Mouse (Mus musculus) testis, adult 2 months (tissue): Measurements from ENCODE around the gene Xrcc6. TPM values are rescaled to one million over a fixed set of nuclear protein-coding genes. Genes with fewer than 3 reads are reported as not detected.
A peak's percentile ranks its signal among the peaks of the same experiment; 100 is the strongest.

ENCODE experiments used
- H3K27ac ChIP-seq: fragments of 200-500 bp; 2 replicates; pipeline ENCODE4 v1.5.1; 2012; ENCODE audit warnings: low read depth, low read length; ENCODE audit not compliant: control insufficient read depth, insufficient read depth
- H3K27me3 ChIP-seq: fragments of 200-500 bp; 2 replicates; pipeline ENCODE4 v1.6.1; 2012; ENCODE audit warnings: mild to moderate bottlenecking, low read length, moderate library complexity; ENCODE audit not compliant: control insufficient read depth, insufficient read depth
- H3K36me3 ChIP-seq: fragments of 200-500 bp; 2 replicates; pipeline ENCODE4 v1.6.1; 2012; ENCODE audit warnings: mild to moderate bottlenecking, low read length; ENCODE audit not compliant: control insufficient read depth, insufficient read depth
- H3K4me1 ChIP-seq: fragments of 200-500 bp; 2 replicates; pipeline ENCODE4 v1.6.1; 2012; ENCODE audit warnings: low read length; ENCODE audit not compliant: control insufficient read depth, insufficient read depth
- H3K4me3 ChIP-seq: fragments of 200-500 bp; 2 replicates; pipeline ENCODE4 v1.5.1; 2012; ENCODE audit warnings: low read depth, mild to moderate bottlenecking, low read length, moderate library complexity, mixed read lengths; ENCODE audit not compliant: control insufficient read depth
- CTCF ChIP-seq: fragments of 200-500 bp; IDR thresholded peaks from 2 replicates; pipeline ENCODE4 v1.5.1; 2012; ENCODE audit warnings: low read depth, mild to moderate bottlenecking, inconsistent platforms, low read length, moderate library complexity; ENCODE audit not compliant: control insufficient read depth, insufficient read depth, insufficient replicate concordance
- POLR2A ChIP-seq: fragments of 200-500 bp; IDR thresholded peaks from 2 replicates; pipeline ENCODE4 v1.6.1; 2012; ENCODE audit warnings: low read depth, mild to moderate bottlenecking, inconsistent platforms, low read length, moderate library complexity; ENCODE audit not compliant: control insufficient read depth
- polyA plus RNA-seq: library from polyadenylated mRNA; depleted of rRNA; stranded (reverse); fragments of >200 nt; gene quantifications from 2 replicates; pipeline ENCODE4 v1.2.3, GENCODE M21; 2012; rRNA removed

Xrcc6 gene
- polyA plus RNA-seq: 16.7 and 20.4 TPM in 2 replicates

- Histone ChIP-seq H3K4me1 (no peaks in the 10 kb centered on the region), H3K27ac (no peak within 1 kb of the TSS), H3K27me3 (no peaks in the 10 kb centered on the region), H3K36me3 (no peaks in the 10 kb centered on the region), H3K4me3 (no peak within 1 kb of the TSS)
- no peak for TF ChIP-seq POLR2A
- no peak for TF ChIP-seq CTCF
These were observed at the start of gene Xrcc6 for GRCm38 (mm10) chr15:81987646-81988045. Gene Xrcc6, plus strand, starts transcription at chr15:81987835.

GRCm38 (mm10) chr15:81938246-81938645 lies 49.4 kb upstream of the Xrcc6 start:
- no peaks in the 10 kb centered on the region for H3K36me3 ChIP-seq
- TF ChIP-seq CTCF (peak; percentile 62; the same call in 1 of the 2 replicates), POLR2A (no peak)
- H3K4me3 ChIP-seq: no peak overlapping the region
- no peak overlapping the region for H3K27ac ChIP-seq
- H3K4me1 ChIP-seq: peaks cover 11% of the 10 kb centered on the region
- H3K27me3 ChIP-seq: no peaks in the 10 kb centered on the region

GRCm38 (mm10) chr15:81939157-81939715 lies 48.4 kb upstream of the Xrcc6 start:
- H3K27me3 ChIP-seq: no peaks in the 10 kb centered on the region
- H3K4me1 ChIP-seq: peaks cover 12% of the 10 kb centered on the region
- no peaks in the 10 kb centered on the region for H3K36me3 ChIP-seq
- no peak overlapping the region for H3K4me3 ChIP-seq
- H3K27ac ChIP-seq: no peak overlapping the region
- no peak for TF ChIP-seq POLR2A
- no peak for TF ChIP-seq CTCF

- no peak for TF ChIP-seq CTCF
- TF ChIP-seq POLR2A: no peak
- Histone ChIP-seq H3K4me3 (no peak overlapping the region), H3K4me1 (peaks cover 12% of the 10 kb centered on the region), H3K36me3 (no peaks in the 10 kb centered on the region), H3K27ac (no peak overlapping the region), H3K27me3 (no peaks in the 10 kb centered on the region)
These were observed 47.9 kb upstream of the Xrcc6 start for GRCm38 (mm10) chr15:81939774-81940173.

- H3K4me1 ChIP-seq: peaks cover 12% of the 10 kb centered on the region
- no peak for TF ChIP-seq POLR2A
- TF ChIP-seq CTCF: no peak
- H3K27ac ChIP-seq: no peak overlapping the region
These were observed 47.4 kb upstream of the Xrcc6 start for GRCm38 (mm10) chr15:81940219-81940618.

GRCm38 (mm10) chr15:81941010-81941409 lies 46.6 kb upstream of the Xrcc6 start:
- Histone ChIP-seq H3K4me3 (no peak overlapping the region), H3K36me3 (no peaks in the 10 kb centered on the region), H3K4me1 (peaks cover 12% of the 10 kb centered on the region), H3K27ac (no peak overlapping the region), H3K27me3 (no peaks in the 10 kb centered on the region)
- no peak for TF ChIP-seq POLR2A
- no peak for TF ChIP-seq CTCF

More at GRCm38 (mm10) chr15:81940219-81940618, 47.4 kb upstream of the Xrcc6 start:
- Histone ChIP-seq H3K27me3 (no peaks in the 10 kb centered on the region), H3K36me3 (no peaks in the 10 kb centered on the region), H3K4me3 (no peak overlapping the region)

- peaks cover 9% of the 10 kb centered on the region for H3K4me1 ChIP-seq
- H3K27ac ChIP-seq: no peak overlapping the region
- no peaks in the 10 kb centered on the region for H3K36me3 ChIP-seq
- no peaks in the 10 kb centered on the region for H3K27me3 ChIP-seq
- no peak for TF ChIP-seq CTCF
- TF ChIP-seq POLR2A: no peak
- no peak overlapping the region for H3K4me3 ChIP-seq
These were observed 44.4 kb upstream of the Xrcc6 start for GRCm38 (mm10) chr15:81943176-81943749.

GRCm38 (mm10) chr15:81949076-81949475 lies 38.6 kb upstream of the Xrcc6 start:
- TF ChIP-seq POLR2A (no peak), CTCF (no peak)
- Histone ChIP-seq H3K27me3 (no peaks in the 10 kb centered on the region), H3K4me3 (no peak overlapping the region), H3K27ac (no peak overlapping the region), H3K4me1 (no peaks in the 10 kb centered on the region), H3K36me3 (no peaks in the 10 kb centered on the region)
